Mouse (Mus musculus) left cerebral cortex, adult 2 months (tissue): ENCODE measurements around the gene Tlr13. TPM values are rescaled to one million over a fixed set of nuclear protein-coding genes. Genes with fewer than 3 reads are reported as not detected.

Experiments
- DNase-seq, 2 experiments: peaks; one replicate each; pipeline ENCODE4 v3.0.0; 2021 to 2022; ENCODE audit warnings: low spot score in 2 of 2, mixed read lengths in 1 of 2; ENCODE audit errors: extremely low spot score in 1 of 2
- H3K27ac ChIP-seq: fragments of 200-600 bp; 2 replicates; pipeline ENCODE4 v1.8.1; 2022
- H3K4me3 ChIP-seq: fragments of 200-600 bp; 2 replicates; pipeline ENCODE4 v1.8.1; 2022
- CTCF ChIP-seq: fragments of 200-600 bp; IDR thresholded peaks from 2 replicates; pipeline ENCODE4 v1.8.1; 2022; ENCODE audit warnings: antibody characterized with exemption, mild to moderate bottlenecking, moderate library complexity
- intact Hi-C: fragments of 180-260 bp; cut with DNase I; formaldehyde crosslinking; loops from one replicate; pipeline ENCODE4 v1.15.1; 2025
- total RNA-seq, 2 experiments: library from RNA; stranded (reverse); gene quantifications; 2 replicates each; pipeline ENCODE4 v1.2.3; 2021

Tlr13 gene
- total RNA-seq, 2 experiments from 2014 or later, result 1.2 TPM

DNA sequence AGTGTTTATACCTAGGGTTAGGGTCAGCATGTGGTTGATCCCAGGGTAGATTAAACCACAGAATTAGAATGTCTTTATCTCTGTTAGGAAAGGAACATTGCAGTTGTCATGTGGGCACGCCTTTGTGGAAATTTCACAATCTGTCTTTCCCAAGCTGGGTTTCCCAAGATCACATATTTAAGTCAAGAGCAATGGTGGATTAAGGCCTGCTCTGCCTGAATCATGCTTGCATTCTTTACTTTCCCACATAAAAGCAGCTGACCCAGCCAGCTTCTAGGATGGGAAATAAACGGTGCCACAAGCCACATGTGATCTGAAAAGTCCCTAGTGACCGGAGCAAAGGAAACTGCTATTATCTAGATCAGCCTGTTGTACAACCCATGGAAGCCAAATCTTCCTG lies 6.5 kb downstream of the Tlr13 start:
- TF ChIP-seq CTCF, result no peak
- intact Hi-C loops, result no loop called here
- no peak overlapping the region for H3K4me3 ChIP-seq
- no peak for DNase-seq
- no peak overlapping the region for H3K27ac ChIP-seq

DNA sequence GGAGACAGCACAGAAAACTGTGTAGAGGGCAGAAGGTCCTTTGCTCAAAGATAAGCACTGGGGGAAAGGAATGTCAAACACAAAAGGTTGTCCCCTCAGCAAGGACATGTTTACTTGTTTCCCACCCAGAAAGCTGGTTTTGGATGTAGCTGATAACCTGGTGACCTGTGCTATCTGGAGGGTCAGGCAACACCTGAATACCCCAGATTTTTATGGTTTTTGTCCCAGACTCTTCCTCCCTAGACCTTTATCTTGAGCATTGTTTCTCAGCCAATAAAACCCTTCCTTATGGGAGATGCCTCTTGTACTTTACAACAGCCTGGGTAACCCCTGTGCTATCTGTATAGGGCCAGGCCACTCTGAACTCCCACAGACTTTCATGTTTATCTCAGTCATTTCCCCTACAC lies 11.2 kb downstream of the Tlr13 start:
- Histone ChIP-seq H3K4me3 (no peak overlapping the region), H3K27ac (no peak overlapping the region)
- intact Hi-C loops, result no loop called here
- TF ChIP-seq CTCF, result no peak
- DNase-seq, result no peak

DNA sequence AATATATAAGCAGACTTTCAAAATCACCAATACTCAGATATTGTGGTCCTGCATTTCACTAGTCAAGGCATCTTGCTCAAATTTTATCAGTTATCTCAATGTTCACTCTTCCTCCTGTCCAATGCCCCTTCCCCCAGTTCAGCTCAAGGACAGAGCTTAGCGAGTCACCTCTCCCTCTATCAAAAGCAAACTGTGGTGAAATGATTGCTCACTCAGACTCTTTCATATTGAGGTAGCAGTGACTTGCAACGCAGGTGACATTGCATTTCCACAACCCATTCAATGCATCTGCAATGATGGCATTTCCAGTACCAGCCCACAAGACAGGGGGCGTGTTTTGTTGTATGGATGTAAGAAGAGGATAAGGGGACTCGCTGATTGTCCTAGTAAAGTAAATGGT lies 12.9 kb downstream of the Tlr13 start:
- no peak for TF ChIP-seq CTCF
- Histone ChIP-seq H3K27ac (no peak overlapping the region), H3K4me3 (no peak overlapping the region)
- DNase-seq, result no peak
- intact Hi-C loops, result no loop called here

DNA sequence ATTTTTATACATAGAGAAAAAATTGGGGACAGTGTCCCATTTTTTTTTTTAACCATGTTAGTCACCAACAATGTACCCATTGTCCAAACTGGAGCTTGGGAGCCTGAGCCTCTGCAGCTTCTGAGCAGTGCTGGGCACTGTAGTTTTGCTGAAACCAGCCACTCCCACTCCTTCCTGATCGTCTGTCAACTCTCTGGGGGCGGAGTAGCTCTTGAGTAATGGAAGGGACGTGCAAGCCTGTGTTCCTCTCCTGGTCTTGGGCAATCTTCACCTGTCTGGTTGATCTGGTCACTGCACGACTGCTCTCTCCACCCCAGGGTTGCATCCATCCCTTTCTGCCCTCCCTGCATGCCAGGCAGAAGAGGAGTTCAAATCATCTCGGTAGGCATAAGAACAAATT lies 21.0 kb downstream of the Tlr13 start:
- no peak overlapping the region for H3K4me3 ChIP-seq
- no peak for TF ChIP-seq CTCF
- no peak for DNase-seq
- no peak overlapping the region for H3K27ac ChIP-seq
- intact Hi-C loops, result no loop called here

DNA sequence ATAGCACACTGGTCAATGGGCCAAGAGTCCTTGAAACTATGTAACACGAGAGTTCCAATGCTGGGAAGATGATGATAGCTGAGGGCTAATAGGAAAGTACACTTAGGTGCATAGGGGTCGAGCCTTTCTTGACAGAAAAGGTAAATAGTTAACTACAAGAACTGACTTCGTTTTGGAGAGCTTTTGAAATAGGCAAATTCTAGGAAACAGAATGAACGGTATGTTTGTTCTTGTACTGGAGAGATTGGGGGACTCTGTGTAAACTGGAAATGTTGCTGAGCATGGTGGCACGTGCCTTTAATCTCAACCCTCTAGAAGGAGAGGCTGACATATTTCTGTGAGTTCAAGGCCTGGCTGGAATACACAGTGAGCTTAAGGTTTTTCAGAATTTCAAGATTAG lies 21.6 kb downstream of the Tlr13 start:
- H3K27ac ChIP-seq, result no peak overlapping the region
- no peak overlapping the region for H3K4me3 ChIP-seq
- no peak for TF ChIP-seq CTCF
- intact Hi-C loops, result no loop called here
- no peak for DNase-seq

DNA sequence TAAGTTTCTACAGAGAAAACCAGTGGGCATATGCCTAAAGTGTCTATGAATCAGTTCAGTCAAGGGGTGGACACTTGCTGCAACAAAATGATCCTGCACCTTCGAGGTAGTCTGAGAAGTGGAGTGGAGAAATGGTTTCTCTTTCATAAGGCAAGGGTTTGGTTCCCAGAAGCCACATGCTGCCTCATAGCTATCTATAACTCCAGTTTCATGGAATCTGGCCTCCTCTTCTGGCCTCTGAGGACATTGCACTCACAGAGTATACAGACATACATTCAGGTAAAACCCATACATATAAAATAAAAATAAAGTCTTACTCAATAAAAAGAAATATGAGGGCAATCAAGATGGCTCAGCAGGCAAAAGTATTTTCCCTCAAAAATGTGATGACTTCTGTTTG lies 22.1 kb downstream of the Tlr13 start:
- TF ChIP-seq CTCF, result peak; percentile 19
- intact Hi-C loops, result no loop called here
- Histone ChIP-seq H3K27ac (no peak overlapping the region), H3K4me3 (no peak overlapping the region)
- no peak for DNase-seq

DNA sequence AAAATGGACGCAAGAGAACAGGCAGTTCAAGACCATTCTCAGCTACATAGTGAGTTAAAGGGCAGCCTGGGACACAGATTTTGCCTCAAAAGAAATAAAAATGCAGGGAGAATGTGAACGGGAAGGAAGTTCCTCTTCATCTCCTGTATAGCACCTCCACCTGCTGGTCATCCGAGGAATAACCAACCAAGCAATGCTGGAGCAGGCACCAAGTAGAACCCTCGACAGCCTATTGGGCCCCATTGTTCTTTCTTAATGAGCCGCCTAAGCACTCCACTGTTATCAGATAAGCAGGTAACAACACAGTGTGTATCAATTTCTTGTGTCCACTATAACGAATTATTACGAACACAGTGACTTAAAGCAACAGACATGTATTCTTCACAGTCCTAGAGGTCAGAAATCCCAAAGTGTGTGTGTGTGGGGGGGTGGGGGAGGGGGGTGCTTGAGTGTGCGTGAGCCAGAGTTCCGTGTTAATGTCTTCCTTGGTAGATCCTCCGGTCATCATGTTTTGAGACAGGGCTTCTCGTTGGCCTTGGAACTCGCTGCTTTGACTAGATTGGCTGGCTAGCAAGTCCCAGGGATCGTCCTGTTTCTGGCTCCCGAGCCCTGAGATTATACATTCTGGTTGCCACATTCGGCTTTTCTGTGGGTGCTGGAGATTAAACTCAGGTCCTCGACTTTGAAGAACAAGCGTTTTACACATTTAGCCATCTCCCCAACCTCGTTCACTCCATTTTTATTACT lies 28.3 kb downstream of the Tlr13 start:
- H3K4me3 ChIP-seq, result no peak overlapping the region
- intact Hi-C loops, result loop anchor here (1.0 kb wide), 1 partner anchor 144 kb away; the partner anchor contains the start of gene Atp7a
- peak; percentile 76 for TF ChIP-seq CTCF

DNA sequence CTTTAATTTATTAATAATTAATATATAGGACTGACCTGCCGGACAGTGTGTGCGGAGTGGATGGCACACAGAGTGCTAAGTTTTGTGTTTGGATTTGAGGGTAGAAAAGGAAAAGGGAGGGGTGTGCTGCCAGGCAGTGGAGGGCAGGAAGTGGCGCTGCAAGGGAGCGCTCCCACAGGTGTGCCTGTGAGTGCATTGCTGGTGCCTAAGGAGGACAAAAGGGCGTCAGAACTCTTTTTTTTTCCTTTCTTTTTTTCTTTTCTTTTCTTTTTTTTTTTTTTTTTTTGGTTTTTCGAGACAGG lies 28.8 kb downstream of the Tlr13 start:
- Histone ChIP-seq H3K4me3 (no peak overlapping the region), H3K27ac (no peak overlapping the region)
- no peak for DNase-seq
- intact Hi-C loops, result loop anchor here (1.0 kb wide), 1 partner anchor 145 kb away; the partner anchor contains the start of gene Atp7a
- TF ChIP-seq CTCF, result no peak

More for the DNA sequence above, 28.3 kb downstream of the Tlr13 start:
- no peak overlapping the region for H3K27ac ChIP-seq
- DNase-seq, result peak; percentile 58 to 71

DNA sequence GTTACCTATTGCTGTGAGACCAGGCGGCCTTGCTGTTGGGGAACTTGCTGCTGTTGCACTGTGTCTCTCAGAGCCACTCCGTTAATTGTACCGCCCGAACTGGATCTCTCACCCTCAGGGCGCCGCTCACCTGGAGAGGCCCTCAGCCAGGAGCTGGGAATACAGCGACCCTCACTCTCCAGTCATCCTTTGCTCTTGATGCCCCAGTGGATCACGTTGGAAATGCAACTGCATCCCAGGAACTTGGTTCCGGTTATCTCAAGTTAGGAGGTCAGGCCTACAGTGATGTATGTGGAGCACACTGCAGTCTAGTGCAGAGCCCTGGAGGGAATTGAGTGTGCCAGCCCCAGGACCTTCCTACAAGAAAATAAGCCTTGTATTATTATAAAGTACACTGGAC lies 33.3 kb downstream of the Tlr13 start:
- no peak for TF ChIP-seq CTCF
- no peak overlapping the region for H3K27ac ChIP-seq
- H3K4me3 ChIP-seq, result no peak overlapping the region
- intact Hi-C loops, result no loop called here
- no peak for DNase-seq

DNA sequence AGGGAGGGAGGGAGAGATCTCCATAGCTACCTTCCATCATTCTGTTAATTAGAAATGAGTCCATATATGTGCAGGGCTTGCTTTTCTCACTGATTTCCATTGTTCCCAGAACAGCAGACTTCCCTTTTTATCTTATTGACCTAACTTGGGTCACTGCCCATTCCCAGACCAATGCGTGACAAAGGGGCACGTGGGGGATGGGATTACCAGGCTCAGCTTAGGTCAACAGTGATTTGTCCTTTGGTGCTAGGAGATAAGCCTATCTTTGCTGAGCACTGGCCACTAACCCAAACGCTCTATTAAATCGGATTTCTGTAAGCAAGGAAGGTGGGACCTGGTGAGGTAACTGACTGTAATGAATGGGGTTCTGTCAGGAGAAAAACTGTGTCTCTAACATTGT lies 41.3 kb downstream of the Tlr13 start:
- Histone ChIP-seq H3K4me3 (no peak overlapping the region), H3K27ac (no peak overlapping the region)
- no peak for TF ChIP-seq CTCF
- no peak for DNase-seq
- intact Hi-C loops, result no loop called here

DNA sequence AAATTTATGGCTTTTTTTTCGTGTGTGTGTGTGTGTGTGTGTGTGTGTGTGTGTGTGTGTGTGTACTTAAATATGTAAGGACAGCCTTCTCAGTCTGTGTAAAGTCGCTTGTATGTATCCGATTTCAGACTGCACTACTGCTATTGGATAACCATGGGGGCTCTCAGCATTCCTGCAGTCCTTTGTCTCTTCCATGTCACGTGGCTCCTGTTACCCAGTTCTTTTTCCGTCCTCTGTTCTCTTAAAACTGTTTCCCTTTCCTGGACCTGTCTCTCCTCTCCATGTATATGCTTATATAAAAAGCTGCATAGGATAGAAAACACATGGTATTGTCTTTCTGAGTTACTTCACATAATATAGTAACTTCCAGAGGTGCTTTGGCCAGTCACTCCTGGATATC lies 42.7 kb downstream of the Tlr13 start:
- no peak for TF ChIP-seq CTCF
- intact Hi-C loops, result loop anchor here (1.0 to 5.0 kb wide), 2 partner anchors 158 to 258 kb away; partner anchors contain the start of genes Atp7a and Atrx
- no peak overlapping the region for H3K27ac ChIP-seq

DNA sequence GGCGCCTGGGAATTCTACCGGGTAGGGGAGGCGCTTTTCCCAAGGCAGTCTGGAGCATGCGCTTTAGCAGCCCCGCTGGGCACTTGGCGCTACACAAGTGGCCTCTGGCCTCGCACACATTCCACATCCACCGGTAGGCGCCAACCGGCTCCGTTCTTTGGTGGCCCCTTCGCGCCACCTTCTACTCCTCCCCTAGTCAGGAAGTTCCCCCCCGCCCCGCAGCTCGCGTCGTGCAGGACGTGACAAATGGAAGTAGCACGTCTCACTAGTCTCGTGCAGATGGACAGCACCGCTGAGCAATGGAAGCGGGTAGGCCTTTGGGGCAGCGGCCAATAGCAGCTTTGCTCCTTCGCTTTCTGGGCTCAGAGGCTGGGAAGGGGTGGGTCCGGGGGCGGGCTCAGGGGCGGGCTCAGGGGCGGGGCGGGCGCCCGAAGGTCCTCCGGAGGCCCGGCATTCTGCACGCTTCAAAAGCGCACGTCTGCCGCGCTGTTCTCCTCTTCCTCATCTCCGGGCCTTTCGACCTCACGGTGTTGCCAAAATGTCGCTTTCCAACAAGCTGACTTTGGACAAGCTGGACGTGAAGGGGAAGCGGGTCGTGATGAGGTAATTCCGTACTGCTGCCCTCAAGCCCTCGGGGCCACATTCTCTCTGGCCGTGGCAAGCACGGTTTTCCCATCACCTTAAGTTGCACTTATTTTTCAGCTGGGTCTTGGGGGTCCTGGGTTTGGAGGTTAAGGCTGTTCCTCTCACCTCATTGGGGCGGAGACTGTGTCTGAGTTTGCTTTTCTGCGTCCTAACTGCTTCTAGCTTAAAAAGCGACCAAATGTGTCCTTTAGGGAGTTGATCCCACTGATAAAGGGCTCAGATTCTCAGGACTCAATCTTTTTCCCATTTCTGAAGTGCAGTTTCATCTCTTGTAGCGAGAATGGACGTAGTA lies 44.0 kb downstream of the Tlr13 start, which contains the start of gene Pgk1:
Pgk1 (plus strand) TSS at position 388 of the 937 bp plus-strand sequence.
- intact Hi-C loops, result loop anchor here (1.0 to 5.0 kb wide), 2 partner anchors 160 to 260 kb away; partner anchors contain the start of genes Atp7a and Atrx
- TF ChIP-seq CTCF, result no peak; the same call in 1 of the 2 replicates
- peak within 1 kb of the TSS; percentile 84 for H3K27ac ChIP-seq
- peak; percentile 73 to 91 for DNase-seq
- H3K4me3 ChIP-seq, result peak within 1 kb of the TSS; percentile 61

More for the DNA sequence above, 42.7 kb downstream of the Tlr13 start:
- H3K4me3 ChIP-seq, result no peak overlapping the region
- no peak for DNase-seq
